Mouse (Mus musculus): ENCODE measurements around the gene Tpm4.
"Not testable (repeated sequence)": the region's sequence is repeated elsewhere in the genome, so short reads cannot be mapped to it uniquely, and the experiment has no call there.

Tpm4 gene

DNA sequence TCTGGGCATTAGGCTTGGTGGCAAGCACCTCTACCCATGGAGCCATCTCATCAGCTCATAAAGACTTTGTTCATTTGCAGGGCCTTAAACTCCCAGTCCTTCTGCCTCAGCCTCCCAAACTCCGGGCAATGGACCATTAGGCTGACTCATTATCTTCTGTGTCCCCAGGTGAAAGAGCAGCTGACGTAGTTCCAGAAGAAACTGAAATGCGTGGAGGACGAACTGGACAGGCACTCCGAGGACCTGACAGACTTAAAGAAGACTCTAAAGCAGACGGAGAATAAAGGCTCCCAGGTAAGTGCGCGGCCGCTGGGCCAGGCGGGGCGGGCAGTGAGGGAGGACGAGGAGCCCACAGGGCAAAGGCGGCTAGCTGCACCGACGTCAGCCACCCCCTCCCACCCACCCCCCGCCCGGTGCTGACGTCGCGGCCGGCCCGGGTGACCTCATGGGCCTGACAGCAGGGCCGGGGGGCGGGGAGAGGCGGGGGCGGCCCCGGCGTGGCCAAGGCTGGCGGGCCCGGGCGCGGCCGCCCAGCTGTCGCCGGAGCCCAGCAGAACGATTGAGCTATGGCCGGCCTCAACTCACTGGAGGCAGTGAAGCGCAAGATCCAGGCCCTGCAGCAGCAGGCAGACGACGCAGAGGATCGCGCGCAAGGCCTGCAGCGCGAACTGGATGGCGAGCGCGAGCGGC is at the start of gene Tpm4:
Gene Tpm4 (plus strand): TSS at position 220 of the 690 bp plus-strand sequence.
- no peak for DNase-seq (ENCODE audit: extremely low read depth, low read depth)

- not testable (repeated sequence) for DNase-seq (ENCODE audit: extremely low read depth, low read depth)
Observed at GRCm38 (mm10) chr8:72087611-72088010, 47.2 kb upstream of the Tpm4 start.

GRCm38 (mm10) chr8:72096721-72097120 is 38.1 kb upstream of the Tpm4 start:
- DNase-seq (ENCODE audit: extremely low read depth, low read depth) = not testable (repeated sequence)

DNA sequence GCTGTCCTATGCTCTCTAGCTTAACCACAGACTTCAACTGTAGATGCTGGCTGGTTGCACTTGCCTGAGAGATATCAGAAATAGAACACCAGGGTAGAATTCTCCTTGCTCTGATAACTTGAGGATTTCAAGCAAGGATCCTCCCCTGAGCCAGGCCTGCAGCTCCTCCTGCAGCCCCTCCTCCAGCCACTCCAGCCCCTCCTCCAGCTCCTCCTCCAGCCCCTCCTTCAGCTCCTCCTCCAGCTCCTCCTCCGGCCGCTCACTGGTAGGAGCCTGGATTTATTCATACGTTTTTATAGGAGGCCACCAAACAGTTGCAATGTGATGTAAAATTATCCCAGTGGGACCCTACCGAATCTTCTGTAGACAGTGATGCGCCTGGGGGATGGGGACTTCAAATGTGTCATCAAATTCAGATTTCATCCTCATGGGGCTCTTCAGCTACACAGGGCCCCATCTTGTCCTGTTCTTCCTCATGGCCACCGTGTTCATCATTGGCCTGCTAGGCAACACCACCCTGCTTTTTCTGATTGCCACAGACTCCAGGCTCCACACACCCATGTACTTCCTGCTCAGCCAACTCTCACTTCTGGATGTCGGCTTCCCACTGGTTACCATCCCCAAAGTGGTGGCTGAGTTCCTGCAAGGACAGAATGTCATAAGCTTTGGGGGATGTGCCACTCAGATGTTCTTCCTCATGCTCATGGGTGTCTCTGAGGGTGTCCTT is 35.2 kb upstream of the Tpm4 start:
- peak; percentile 13 for DNase-seq (ENCODE audit: extremely low read depth, low read depth)

- no peak for DNase-seq (ENCODE audit: extremely low read depth, low read depth)
Observed at GRCm38 (mm10) chr8:72105165-72105564, 29.6 kb upstream of the Tpm4 start.

DNA sequence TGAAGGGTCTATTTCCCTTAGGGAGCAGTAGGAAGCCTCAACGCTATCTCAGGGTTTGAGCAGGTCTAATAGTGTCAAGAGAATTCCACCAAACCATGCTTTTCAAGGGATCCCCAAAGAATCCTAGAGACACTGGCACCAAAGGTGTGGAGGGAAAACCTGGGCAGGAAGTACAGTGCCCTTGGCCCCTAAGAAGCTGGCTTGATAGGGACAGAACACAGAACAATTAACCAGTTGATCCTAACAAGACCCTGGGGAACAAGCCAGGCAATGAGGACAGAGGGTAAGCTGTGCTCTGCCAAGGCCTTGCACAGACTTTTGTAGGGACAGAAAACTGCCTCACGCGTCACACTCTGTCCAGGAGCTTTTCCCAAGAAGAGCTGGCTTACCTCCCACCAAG is 28.0 kb upstream of the Tpm4 start, which contains the start of gene Olfr374:
Gene Olfr374 (plus strand): TSS at position 301 of the 400 bp plus-strand sequence.
- DNase-seq (ENCODE audit: extremely low read depth, low read depth) = no peak

GRCm38 (mm10) chr8:72110876-72111275 is 23.9 kb upstream of the Tpm4 start:
- DNase-seq (ENCODE audit: extremely low read depth, low read depth) = peak; percentile 87

GRCm38 (mm10) chr8:72112486-72112885 is 22.3 kb upstream of the Tpm4 start:
- DNase-seq (ENCODE audit: extremely low read depth, low read depth) = no peak

DNA sequence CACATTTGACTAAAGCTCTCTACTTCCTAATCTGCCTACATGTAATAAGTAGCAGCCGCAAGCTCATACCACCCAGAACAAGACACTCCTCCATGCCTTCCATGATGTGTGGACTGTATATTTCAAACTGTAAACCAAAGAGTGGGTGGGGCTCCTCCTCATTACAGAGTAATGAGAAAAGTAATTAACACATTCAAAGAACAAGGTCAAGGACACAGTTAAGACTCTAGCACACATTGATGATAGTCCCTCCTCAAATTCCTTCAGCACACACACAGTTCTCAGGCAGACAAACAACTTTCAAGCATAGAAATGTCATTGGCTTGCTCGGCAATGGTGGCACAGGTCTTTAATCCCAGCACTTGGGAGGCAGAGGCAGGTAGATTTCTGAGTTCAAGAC is 19.6 kb upstream of the Tpm4 start:
- DNase-seq (ENCODE audit: extremely low read depth, low read depth) = no peak

- DNase-seq (ENCODE audit: extremely low read depth, low read depth) = no peak
Observed at GRCm38 (mm10) chr8:72118616-72119015, 16.2 kb upstream of the Tpm4 start.

GRCm38 (mm10) chr8:72121486-72121885 is 13.3 kb upstream of the Tpm4 start:
- DNase-seq (ENCODE audit: extremely low read depth, low read depth) = not testable (repeated sequence)

DNA sequence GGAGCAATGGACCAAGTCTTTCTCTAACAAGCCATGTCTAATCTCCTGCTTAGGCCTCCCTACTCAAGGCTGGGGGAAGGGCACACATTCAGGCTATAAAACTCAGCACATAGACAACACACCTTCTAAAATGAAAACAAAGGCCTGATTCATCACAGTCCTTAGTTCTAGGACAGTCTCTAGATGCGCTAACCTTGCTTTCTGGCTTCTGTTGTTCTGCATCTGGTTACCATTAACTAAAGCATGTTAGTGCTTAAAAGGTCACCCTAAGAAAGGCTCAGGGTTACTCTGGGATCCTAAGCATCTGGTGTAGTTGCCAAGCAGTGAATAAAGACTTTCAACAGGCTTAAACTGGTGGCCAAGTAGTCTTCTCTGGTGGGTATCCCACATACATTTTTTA is 12.8 kb upstream of the Tpm4 start:
- DNase-seq (ENCODE audit: extremely low read depth, low read depth) = no peak

- no peak for DNase-seq (ENCODE audit: extremely low read depth, low read depth)
Observed at GRCm38 (mm10) chr8:72127834-72128233, 6.9 kb upstream of the Tpm4 start.

DNA sequence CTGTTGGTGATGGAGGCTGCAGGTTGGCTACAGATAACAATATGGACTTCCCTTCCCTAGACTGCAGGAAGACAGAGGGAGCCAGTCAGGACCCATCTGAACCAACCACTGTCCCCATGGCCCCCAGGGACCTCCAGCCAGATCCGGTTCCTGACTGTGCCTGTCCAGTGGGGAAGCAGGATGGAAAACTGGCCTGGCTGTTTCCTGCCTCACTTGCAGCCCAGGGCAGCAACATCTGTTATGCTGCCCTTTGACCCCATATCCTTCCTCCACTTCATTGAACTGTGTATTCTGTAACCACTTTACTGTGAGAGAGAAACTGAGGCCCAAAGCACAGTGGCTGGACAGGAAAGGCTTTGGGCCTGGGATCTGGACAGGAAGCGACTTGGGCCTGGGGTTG is 3.5 kb upstream of the Tpm4 start:
- no peak for DNase-seq (ENCODE audit: extremely low read depth, low read depth)

DNA sequence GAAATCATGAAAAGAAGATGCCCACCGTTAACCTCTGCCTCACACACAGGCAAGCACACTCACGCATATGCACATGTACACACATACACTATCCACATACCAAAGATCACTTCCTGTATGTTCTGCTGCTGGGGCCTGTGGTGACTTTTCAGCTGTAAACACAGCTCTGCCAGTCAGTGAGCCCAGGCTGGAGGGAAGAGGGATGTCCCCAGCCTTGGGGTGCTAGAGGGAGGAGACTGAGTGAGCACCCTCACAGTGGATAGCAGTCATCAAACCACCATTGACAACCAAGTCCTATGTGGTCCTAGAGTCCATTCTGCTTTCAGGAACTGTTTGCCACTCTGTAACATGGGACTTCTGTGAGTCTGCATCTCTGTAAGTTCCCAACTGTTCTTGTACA is 2.9 kb upstream of the Tpm4 start:
- no peak for DNase-seq (ENCODE audit: extremely low read depth, low read depth)

DNA sequence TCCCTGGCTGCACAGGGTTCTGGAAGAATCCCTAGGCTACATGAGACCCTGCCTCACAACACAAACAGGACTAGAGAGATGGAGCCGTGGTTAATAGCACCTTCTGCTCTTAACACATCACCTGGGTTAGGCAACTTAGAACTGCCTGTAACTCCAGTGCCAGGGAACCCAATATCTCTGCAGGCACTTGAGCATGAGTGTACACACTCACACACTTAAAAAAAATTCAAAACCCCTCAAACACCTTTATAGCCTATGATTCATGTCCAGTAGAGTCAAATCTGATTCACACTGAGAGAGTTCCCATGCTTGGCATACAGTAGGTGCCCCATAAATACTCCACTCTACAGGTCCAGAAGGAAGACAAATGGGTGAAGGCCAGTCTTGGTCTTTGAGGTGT is 2.4 kb upstream of the Tpm4 start:
- DNase-seq (ENCODE audit: extremely low read depth, low read depth) = no peak

DNA sequence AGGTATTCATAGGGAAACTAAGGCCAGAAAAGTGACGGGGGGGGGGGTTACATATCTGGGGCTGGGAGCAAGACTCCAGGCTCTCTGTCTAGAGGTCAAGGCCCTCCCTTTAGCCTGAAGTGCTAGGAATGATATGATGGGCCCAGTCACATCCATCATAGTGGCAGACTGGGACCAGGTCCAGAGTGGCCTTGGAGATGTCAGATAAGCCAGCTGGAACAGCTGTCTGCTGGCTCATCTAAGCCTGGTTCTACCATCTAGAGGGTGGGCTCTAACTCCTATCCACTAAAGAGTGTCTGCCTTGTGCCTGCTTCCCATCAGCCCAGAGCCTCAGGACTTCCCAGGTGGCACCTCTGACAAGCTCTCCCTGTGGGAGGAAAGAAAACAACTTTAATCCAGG is 1.9 kb upstream of the Tpm4 start:
- no peak for DNase-seq (ENCODE audit: extremely low read depth, low read depth)

DNA sequence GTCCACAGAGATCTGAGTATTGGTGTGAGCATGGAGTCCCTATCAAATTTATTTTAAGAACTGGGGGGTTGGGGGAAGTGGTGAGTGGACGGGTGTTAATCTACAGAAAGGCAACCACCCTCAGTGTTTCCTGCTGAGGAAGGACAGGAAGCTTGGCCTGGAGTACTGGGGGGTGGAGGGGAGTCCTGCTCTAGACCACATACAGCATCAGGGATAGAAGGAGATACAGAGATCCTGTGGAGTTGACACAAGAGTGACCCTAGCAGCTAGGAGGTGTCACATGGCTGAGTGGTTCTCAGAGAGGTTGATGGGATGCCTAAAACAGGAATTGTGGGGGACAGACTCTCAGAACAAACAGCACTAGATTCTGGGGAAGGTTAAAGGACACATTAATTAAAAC is 1.3 kb upstream of the Tpm4 start:
- peak; percentile 51 for DNase-seq (ENCODE audit: extremely low read depth, low read depth)

- DNase-seq (ENCODE audit: extremely low read depth, low read depth) = no peak
Observed at GRCm38 (mm10) chr8:72135446-72136301, 899 bp downstream of the Tpm4 start.

- peak; percentile 59 for DNase-seq (ENCODE audit: extremely low read depth, low read depth)
Observed at GRCm38 (mm10) chr8:72136302-72136978, 1.7 kb downstream of the Tpm4 start.

- no peak for DNase-seq (ENCODE audit: extremely low read depth, low read depth)
Observed at GRCm38 (mm10) chr8:72137431-72137830, 2.7 kb downstream of the Tpm4 start.
